17 mouse cellular contexts compared by ENCODE assay signal in the genomic region with DNA sequence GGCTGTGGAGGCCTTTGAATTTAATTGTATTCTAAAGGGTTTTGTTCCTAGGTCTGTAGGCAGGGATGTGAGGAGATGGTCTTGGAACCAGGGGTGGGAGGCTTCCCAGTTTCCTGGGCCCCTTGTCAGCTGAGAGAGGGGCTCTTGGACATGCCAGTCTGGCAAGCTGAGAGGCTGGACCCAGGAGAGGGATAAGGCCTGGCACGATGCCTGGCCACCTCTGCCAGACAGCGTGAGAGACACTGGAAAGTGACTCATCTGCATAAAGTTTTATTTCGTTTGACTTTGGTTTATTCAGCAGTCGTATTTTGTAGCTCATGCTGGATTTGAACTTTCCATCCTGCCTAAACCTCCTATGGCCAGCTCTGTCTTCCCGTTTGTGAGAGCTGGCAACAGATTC. TPM values are rescaled to one million over a fixed set of nuclear protein-coding genes. Genes with fewer than 3 reads are reported as not detected.
DNase-seq lines count a peak whose midpoint lies in the region; ATAC-seq lines count a peak whose summit lies in the region.
"Had no signal": no experiment of that assay in that cellular context is flagged by ENCODE, and none has a peak within 500 bp of the region (broad histone marks: within the 10 kb centered on the region; RNA-seq: fewer than 3 reads in every experiment).

No protein-coding gene starts in this region.

- no peak for DNase-seq in forebrain, embryonic 10.5 days (ENCODE audit: extremely low spot score, low spot score)
- no peak for DNase-seq in forebrain, embryonic 11.5 days (ENCODE audit: low spot score)
- peak; percentile 89 for DNase-seq in 3T3-L1 (ENCODE audit: low read depth, low spot score)
- peak; percentile 79 for DNase-seq in adrenal gland, postnatal 10 days
- no peak for DNase-seq in heart, postnatal 36 days
- DNase-seq: cerebellum, adult 8-10 months; gastrocnemius, postnatal 14 days; spleen, adult 18-20 months; thymus, adult 2 months had no signal

- no peak for ATAC-seq in forebrain, embryonic 11.5 days (replicated peaks; ENCODE audit: low FRiP score)
- no peak for ATAC-seq in hindbrain, embryonic 12.5 days (ENCODE audit: low FRiP score)
- no peak for ATAC-seq in hindbrain, embryonic 16.5 days

- peaks cover 68% of the 10 kb centered on the region for H3K4me1 ChIP-seq in forebrain, embryonic 10.5 days
- H3K4me1 ChIP-seq in forebrain, embryonic 11.5 days (replicated peaks; ENCODE audit: control insufficient read depth, insufficient read depth, low read length) = peaks cover 29% of the 10 kb centered on the region
- H3K4me1 ChIP-seq in hindbrain, embryonic 12.5 days = peaks cover 78% of the 10 kb centered on the region
- peaks cover 29% of the 10 kb centered on the region for H3K4me1 ChIP-seq in hindbrain, embryonic 16.5 days (ENCODE audit: control insufficient read depth, insufficient read depth, low read depth, low read length)

- H3K27ac ChIP-seq in forebrain, embryonic 10.5 days = 0 out of 2 replicates have a peak overlapping the region, but pooled peaks have one; percentile 16
- no peak overlapping the region for H3K27ac ChIP-seq in forebrain, embryonic 11.5 days (ENCODE audit: low read depth, low read length)
- H3K27ac ChIP-seq in hindbrain, embryonic 12.5 days = peak overlapping the region; percentile 88
- no peak overlapping the region for H3K27ac ChIP-seq in hindbrain, embryonic 16.5 days (ENCODE audit: low read depth, low read length)
- H3K27ac ChIP-seq: embryonic facial prominence, embryonic 15.5 days; intestine, embryonic 15.5 days; limb, embryonic 13.5 days; liver, embryonic 14.5 days; stomach, embryonic 15.5 days had no signal

- H3K4me2 ChIP-seq in forebrain, embryonic 11.5 days (ENCODE audit: low read depth, low read length, severe bottlenecking) = no peak overlapping the region
- H3K4me2 ChIP-seq in hindbrain, embryonic 12.5 days (replicated peaks) = no peak overlapping the region
- H3K4me2 ChIP-seq in hindbrain, embryonic 16.5 days (ENCODE audit: low read length) = no peak overlapping the region
- H3K4me2 ChIP-seq: embryonic facial prominence, embryonic 15.5 days; intestine, embryonic 15.5 days; limb, embryonic 13.5 days; stomach, embryonic 15.5 days had no signal

- no peak overlapping the region for H3K9ac ChIP-seq in forebrain, embryonic 11.5 days (ENCODE audit: low read length)
- no peak overlapping the region for H3K9ac ChIP-seq in hindbrain, embryonic 12.5 days
- H3K9ac ChIP-seq in hindbrain, embryonic 16.5 days (ENCODE audit: low read depth, low read length) = no peak overlapping the region
- H3K9ac ChIP-seq: embryonic facial prominence, embryonic 15.5 days; intestine, embryonic 15.5 days; limb, embryonic 13.5 days; liver, embryonic 14.5 days; stomach, embryonic 15.5 days had no signal

- H3K4me3 ChIP-seq in forebrain, embryonic 10.5 days = no peak overlapping the region
- H3K4me3 ChIP-seq in forebrain, embryonic 11.5 days (ENCODE audit: low read depth, low read length) = no peak overlapping the region
- H3K4me3 ChIP-seq in hindbrain, embryonic 12.5 days = no peak overlapping the region
- H3K4me3 ChIP-seq in hindbrain, embryonic 16.5 days (ENCODE audit: low read length) = no peak overlapping the region
- H3K4me3 ChIP-seq: embryonic facial prominence, embryonic 15.5 days; heart, embryonic 10.5 days; intestine, embryonic 15.5 days; limb, embryonic 13.5 days; stomach, embryonic 15.5 days had no signal

- no peaks in the 10 kb centered on the region for H3K36me3 ChIP-seq in forebrain, embryonic 10.5 days (replicated peaks)
- H3K36me3 ChIP-seq in forebrain, embryonic 11.5 days (ENCODE audit: control insufficient read depth, insufficient read depth, low read length) = no peaks in the 10 kb centered on the region
- no peaks in the 10 kb centered on the region for H3K36me3 ChIP-seq in hindbrain, embryonic 12.5 days
- no peaks in the 10 kb centered on the region for H3K36me3 ChIP-seq in hindbrain, embryonic 16.5 days (ENCODE audit: control insufficient read depth, insufficient read depth, low read length)
- H3K36me3 ChIP-seq: embryonic facial prominence, embryonic 15.5 days; heart, embryonic 10.5 days; intestine, embryonic 15.5 days; limb, embryonic 13.5 days; stomach, embryonic 15.5 days had no signal

- intact Hi-C loops in heart, postnatal 36 days (cut with DNase I) = loop anchor here (2.0 to 5.0 kb wide), 5 partner anchors 309 to 704 kb away; a partner anchor contains a TSS

- H3K9me3 ChIP-seq in forebrain, embryonic 10.5 days = no peaks in the 10 kb centered on the region
- no peaks in the 10 kb centered on the region for H3K9me3 ChIP-seq in forebrain, embryonic 11.5 days (ENCODE audit: control insufficient read depth, low read length)
- H3K9me3 ChIP-seq in hindbrain, embryonic 12.5 days (replicated peaks) = no peaks in the 10 kb centered on the region
- no peaks in the 10 kb centered on the region for H3K9me3 ChIP-seq in hindbrain, embryonic 16.5 days (ENCODE audit: control insufficient read depth, low read length)
- H3K9me3 ChIP-seq: embryonic facial prominence, embryonic 15.5 days; heart, embryonic 10.5 days; intestine, embryonic 15.5 days; limb, embryonic 13.5 days; stomach, embryonic 15.5 days had no signal

- WGBS in forebrain, embryonic 10.5 days = 87% methylated on average over 5 of the region's 5 CpGs
- 83% methylated on average over 5 of the region's 5 CpGs for WGBS in forebrain, embryonic 11.5 days
- 67% methylated on average over 5 of the region's 5 CpGs for WGBS in hindbrain, embryonic 12.5 days
- 48% methylated on average over 5 of the region's 5 CpGs for WGBS in hindbrain, embryonic 16.5 days

- H3K27me3 ChIP-seq in forebrain, embryonic 10.5 days (ENCODE audit: poor library complexity, severe bottlenecking) = peaks cover 52% of the 10 kb centered on the region
- H3K27me3 ChIP-seq in forebrain, embryonic 11.5 days (ENCODE audit: control insufficient read depth, insufficient read depth, low read length) = no peaks in the 10 kb centered on the region; the same call in 1 of the 2 replicates
- H3K27me3 ChIP-seq in hindbrain, embryonic 12.5 days = 0 out of 2 replicates have a peak, but pooled peaks cover 3% of the 10 kb centered on the region
- no peaks in the 10 kb centered on the region for H3K27me3 ChIP-seq in hindbrain, embryonic 16.5 days (replicated peaks; ENCODE audit: control insufficient read depth, insufficient read depth, low read length)
- H3K27me3 ChIP-seq: embryonic facial prominence, embryonic 15.5 days; intestine, embryonic 15.5 days; limb, embryonic 13.5 days; stomach, embryonic 15.5 days had no signal

RNA-seq across cellular contexts. Expression of a gene that starts 26.5 kb away (rescaled TPM):
- 47.9 and 51.5 TPM in 2 replicates for polyA plus RNA-seq in forebrain, embryonic 10.5 days (2016; fragmentation: Nextera tagmentation; extraction: Ambion mirVana)
- polyA plus RNA-seq in forebrain, embryonic 11.5 days (2014; fragmentation: Nextera tagmentation; extraction: Ambion mirVana) = 39.4 and 40.7 TPM in 2 replicates
- polyA plus RNA-seq in hindbrain, embryonic 12.5 days (2016; fragmentation: Nextera tagmentation; extraction: Ambion mirVana) = 67.3 and 76.0 TPM in 2 replicates
- polyA plus RNA-seq in hindbrain, embryonic 16.5 days (2015; fragmentation: Nextera tagmentation; extraction: Ambion mirVana) = 92.3 and 94.7 TPM in 2 replicates
- 10 to 100 TPM; 61.0 to 74.0 TPM for total RNA-seq in adrenal gland, postnatal 10 days (2021)
- 10 to 100 TPM; 35.1 to 35.4 TPM for total RNA-seq in heart, postnatal 36 days (2021)

RNA-seq across cellular contexts. Expression of a gene that starts 30.0 kb away (rescaled TPM):
- polyA plus RNA-seq in forebrain, embryonic 10.5 days (2016; fragmentation: Nextera tagmentation; extraction: Ambion mirVana) = 305 and 322 TPM in 2 replicates
- 248 and 259 TPM in 2 replicates for polyA plus RNA-seq in forebrain, embryonic 11.5 days (2014; fragmentation: Nextera tagmentation; extraction: Ambion mirVana)
- 119 and 130 TPM in 2 replicates for polyA plus RNA-seq in hindbrain, embryonic 12.5 days (2016; fragmentation: Nextera tagmentation; extraction: Ambion mirVana)
- polyA plus RNA-seq in hindbrain, embryonic 16.5 days (2015; fragmentation: Nextera tagmentation; extraction: Ambion mirVana) = 27.3 and 35.0 TPM in 2 replicates
- 10 to 100 TPM; 50.0 to 53.5 TPM for total RNA-seq in adrenal gland, postnatal 10 days (2021)
- 1 to 10 TPM; 5.4 to 6.5 TPM for total RNA-seq in heart, postnatal 36 days (2021)

RNA-seq across cellular contexts. Expression of a gene that starts 53.7 kb away (rescaled TPM):
- polyA plus RNA-seq in forebrain, embryonic 10.5 days (2016; fragmentation: Nextera tagmentation; extraction: Ambion mirVana) = 44.7 and 52.8 TPM in 2 replicates
- polyA plus RNA-seq in forebrain, embryonic 11.5 days (2014; fragmentation: Nextera tagmentation; extraction: Ambion mirVana) = 109 and 115 TPM in 2 replicates
- 386 and 391 TPM in 2 replicates for polyA plus RNA-seq in hindbrain, embryonic 12.5 days (2016; fragmentation: Nextera tagmentation; extraction: Ambion mirVana)
- polyA plus RNA-seq in hindbrain, embryonic 16.5 days (2015; fragmentation: Nextera tagmentation; extraction: Ambion mirVana) = 553 and 621 TPM in 2 replicates
- total RNA-seq in adrenal gland, postnatal 10 days (2021) = 10 to 100 TPM; 27.8 to 28.3 TPM
- 10 to 100 TPM; 13.7 to 21.2 TPM for total RNA-seq in heart, postnatal 36 days (2021)

Comparison
In these comparisons a context has a peak if more than half of its experiments do, and no peak if none do; other contexts are left out.
1. H3K27ac ChIP-seq: peak in forebrain, embryonic 10.5 days (single experiment) and hindbrain, embryonic 12.5 days (single experiment); none in forebrain, embryonic 11.5 days (single experiment) and hindbrain, embryonic 16.5 days (single experiment).
2. DNase-seq: peak in 3T3-L1 (single experiment) and adrenal gland, postnatal 10 days (single experiment); none in forebrain, embryonic 10.5 days (single experiment), forebrain, embryonic 11.5 days (single experiment) and heart, postnatal 36 days (0 of 2).